Mouse (Mus musculus) embryo, embryonic 10 days (tissue): ENCODE data around the gene Gsdme.

Source experiments
- DNase-seq: peaks from one replicate; pipeline ENCODE4 v3.0.0-alpha.2; 2015; ENCODE audit warnings: low spot score

The Gsdme gene

DNA sequence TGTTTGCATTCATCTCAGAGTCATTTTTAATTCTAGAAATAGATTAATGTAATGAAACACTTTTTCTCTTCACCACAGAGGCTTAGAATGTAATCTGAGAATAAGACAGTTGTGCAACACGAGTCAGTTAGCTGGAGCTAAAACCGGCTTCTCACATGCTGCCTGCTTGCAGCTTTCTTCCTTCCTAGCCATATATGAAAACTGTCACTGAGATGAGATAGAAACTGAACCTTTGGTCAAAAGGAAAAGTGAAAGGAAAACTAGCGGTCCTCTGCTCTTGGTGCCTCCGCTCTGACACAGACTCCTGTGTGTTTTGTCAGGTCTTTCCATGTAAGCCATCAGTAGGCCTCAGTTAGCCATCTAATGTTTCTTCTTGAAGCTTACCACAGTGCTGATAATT, 75.7 kb downstream of the Gsdme start:
- no peak for DNase-seq

DNA sequence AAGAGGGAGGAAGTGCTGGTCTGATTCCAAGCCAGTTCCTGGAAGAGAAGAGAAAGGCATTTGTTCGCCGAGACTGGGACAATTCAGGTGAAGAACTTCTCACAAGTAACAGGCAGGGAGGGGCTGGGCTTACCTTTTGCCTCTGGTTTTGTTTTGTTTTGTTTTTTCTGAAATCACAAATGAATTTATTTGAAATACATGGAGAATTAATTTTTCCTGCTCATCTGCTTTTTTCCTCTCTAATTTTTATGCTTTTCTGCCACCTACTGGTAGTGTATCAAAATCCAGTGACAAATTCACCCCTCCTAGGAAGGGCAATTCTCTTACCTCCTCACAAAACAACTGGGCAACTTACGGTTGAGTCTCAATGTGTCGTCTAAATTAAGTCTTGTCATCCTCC, 83.5 kb downstream of the Gsdme start:
- DNase-seq, result no peak

DNA sequence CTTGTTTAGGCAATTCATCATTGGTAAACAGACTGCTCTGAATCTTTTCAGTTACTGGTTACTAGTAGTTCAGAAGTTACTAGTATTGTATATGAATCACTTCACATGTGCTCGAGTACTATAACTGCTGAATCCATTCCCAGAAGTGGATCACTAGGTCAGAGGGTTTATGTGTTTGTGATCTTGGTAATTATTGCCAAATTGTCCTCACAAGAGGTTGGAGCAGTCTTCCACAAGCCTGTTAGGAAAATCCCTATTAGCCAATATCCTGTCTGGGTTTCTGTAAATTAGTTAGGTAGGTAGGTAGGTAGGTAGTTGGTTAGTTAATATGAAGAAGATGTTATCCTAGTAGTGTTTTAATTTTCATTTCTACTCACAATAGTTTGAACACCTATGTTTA, 87.9 kb downstream of the Gsdme start:
- DNase-seq, result no peak

DNA sequence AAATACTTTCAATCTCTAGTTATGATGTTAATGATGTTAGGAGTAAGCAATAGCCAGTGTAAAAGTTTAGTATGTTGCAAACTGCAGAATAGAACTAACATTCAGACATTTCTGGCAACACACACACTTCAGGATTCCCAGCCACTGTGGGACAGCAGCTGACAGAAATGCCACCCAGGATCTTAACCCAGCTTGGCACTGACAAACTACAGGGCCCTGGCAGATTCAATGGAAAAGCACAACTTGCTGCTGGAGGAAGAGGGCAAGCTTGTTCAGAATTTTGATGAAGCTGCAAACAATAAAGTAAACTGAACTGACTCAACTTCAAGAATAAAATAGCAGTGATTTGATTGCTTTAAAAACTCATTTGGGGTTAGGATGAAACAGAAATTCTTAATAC, 93.9 kb downstream of the Gsdme start:
- no peak for DNase-seq

DNA sequence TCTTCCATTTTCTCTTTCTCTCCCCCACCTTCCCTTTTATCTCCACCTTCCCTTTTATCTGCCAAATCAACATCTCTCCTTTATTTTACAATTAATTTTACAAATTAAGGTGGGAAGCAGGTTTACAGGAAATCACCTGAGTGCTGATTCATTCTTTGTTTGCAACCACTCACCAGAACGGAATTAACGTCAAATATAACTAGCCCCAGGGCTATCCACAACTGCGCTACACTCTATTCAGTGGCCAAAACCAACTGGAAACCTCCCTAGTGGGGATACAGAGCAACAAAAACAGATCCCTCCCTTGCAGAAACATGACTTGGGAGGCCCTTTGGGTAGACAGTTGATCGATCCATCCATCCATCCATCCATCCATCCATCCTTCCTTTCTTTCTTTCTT, 94.8 kb downstream of the Gsdme start:
- no peak for DNase-seq

DNA sequence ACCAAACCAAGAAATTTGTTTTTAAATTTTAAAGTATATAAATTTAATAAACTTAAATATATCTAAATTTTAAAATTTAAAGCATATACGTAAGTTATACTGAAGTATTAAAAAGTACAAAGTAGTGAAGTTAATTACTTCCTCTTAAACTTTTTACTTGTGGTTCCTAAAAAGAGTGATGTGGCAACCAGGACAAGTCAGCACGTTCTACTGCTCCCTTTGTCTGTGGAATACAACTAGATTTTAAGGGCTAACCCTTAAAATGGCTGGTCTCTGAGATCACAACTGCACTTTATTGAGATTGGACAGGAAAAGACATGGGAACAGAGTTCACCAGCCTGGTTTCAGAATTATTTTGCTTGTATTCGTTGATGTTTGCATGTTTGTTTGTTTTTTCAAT, 100.6 kb downstream of the Gsdme start:
- DNase-seq, result no peak

DNA sequence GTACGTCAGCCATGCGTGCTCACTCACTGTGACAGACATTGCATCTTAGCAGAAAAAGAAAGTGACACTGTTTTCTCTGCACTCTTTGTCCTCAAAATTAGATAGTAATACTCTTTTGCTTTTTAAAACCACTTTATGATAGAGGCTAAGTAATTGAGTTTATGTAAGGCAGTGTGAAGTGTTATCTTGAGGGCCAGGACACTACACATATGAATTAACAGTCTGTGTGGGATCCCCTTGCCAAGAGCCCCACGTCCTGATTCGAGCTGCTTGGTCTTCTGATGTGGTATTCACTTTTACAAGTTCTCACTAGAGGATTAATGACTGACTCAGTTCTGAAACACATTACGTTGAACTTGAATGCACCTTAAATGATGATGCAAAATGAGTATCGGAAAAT, 103.8 kb downstream of the Gsdme start:
- no peak for DNase-seq

DNA sequence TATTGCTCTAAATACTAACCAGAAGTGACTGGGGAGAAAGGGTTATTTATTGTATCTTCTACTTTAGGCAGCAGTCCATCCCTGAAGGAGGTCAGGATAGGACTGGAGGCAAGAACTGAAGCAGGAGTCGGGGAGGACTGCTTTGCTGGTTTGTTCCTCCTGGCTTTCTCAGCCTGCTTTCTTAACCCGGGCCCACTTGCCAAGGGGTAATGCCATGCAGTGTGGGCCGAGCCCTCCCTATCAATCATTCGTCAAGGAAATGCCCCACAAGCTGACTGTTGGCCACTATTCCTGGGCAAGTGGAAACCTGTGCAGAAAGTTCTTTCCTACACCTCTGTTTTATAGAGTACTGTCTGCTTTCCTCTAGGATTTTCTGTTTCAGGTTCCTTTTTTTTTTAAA, 114.3 kb downstream of the Gsdme start:
- DNase-seq, result no peak

DNA sequence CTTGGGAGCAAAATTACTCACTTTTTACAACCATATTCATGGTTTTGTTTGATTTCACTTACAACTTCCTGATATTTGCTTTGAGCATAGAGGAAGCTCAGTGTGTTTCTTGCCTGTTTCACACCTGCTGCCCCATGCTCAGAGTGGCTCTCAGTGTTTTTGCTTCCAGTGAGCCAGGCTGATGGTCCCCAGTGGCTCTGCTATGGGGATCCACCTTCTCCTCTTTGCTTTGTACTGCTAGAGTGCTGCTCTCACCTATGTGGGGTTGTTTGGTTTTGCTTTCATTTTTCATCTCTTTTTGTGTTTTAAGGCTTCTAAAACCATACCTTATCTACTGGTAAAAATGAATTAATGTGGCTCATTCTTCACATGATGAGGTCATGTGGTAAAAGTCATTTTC, 117.5 kb downstream of the Gsdme start:
- no peak for DNase-seq

DNA sequence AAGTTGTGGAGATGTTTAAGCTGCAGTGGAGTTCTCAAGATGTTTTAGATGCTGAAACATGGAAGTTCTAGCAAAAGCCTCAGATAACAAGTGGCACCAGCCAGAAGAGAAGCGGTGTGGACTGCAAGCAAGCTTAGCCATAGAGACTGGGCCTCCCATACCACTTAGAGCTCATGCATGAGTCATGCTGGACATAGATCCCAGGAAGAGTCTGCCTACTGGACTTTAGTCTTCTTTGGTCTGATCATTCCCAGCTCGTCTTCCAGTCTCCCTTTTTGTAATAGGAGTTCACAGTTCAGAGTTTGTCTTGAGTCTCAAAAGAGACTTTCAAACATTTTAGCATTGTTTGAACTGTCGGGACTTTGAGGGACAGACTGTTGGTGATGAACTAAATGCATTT, 124.1 kb downstream of the Gsdme start:
- no peak for DNase-seq
